Mouse (Mus musculus) layer of hippocampus, postnatal 25 days (tissue): ENCODE measurements around the gene Sec61a1. TPM values are rescaled to one million over a fixed set of nuclear protein-coding genes. Genes with fewer than 3 reads are reported as not detected.

Experiments used
- DNase-seq, 2 experiments: peaks; one replicate each; pipeline ENCODE4 v3.0.0; 2022; ENCODE audit warnings: mixed read lengths in 2 of 2, low spot score in 1 of 2; ENCODE audit errors: extremely low spot score in 1 of 2
- total RNA-seq, 2 experiments: library from RNA; stranded (reverse); gene quantifications; 2 replicates each; pipeline ENCODE4 v1.2.3; 2021

Sec61a1 gene
- total RNA-seq, 2 experiments from 2014 or later, result 87.0 to 100 TPM

DNA sequence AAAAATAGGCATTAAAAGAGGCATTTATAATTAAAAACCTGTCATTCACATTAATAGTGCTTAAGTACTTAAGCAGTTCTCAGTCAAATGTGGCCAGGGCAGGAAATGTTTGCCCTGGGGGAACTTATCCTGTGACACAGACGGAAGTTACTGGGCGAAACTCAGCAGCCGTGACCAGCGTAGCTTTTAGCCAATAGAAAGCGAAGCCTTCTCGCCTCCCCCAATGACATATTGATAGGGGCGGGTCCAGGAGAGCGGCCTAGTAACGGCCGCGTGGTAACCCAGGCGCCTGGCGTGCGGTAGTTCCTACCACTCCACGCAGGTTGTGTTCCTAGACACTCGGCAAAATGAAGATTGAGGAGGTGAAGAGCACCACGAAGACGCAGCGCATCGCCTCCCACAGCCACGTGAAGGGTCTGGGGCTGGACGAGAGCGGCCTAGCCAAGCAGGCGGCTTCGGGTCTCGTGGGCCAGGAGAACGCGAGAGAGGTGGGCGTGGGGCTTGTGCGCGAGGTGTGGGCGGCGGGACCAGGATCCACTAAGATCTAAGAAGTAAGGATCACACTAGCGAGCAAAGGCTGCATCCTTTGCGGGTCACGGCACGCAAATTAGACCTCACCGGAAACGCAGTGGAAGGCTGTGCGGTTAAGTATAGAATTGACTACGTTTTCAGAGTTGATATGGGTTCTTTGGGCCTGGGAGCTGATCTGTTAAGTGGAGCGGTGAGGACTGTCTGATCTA lies 53.4 kb downstream of the Sec61a1 start, which contains the start of gene Ruvbl1:
TSS of gene Ruvbl1 (plus strand) at position 229 of the 740 bp plus-strand sequence.
- DNase-seq, result peak; percentile 73

DNA sequence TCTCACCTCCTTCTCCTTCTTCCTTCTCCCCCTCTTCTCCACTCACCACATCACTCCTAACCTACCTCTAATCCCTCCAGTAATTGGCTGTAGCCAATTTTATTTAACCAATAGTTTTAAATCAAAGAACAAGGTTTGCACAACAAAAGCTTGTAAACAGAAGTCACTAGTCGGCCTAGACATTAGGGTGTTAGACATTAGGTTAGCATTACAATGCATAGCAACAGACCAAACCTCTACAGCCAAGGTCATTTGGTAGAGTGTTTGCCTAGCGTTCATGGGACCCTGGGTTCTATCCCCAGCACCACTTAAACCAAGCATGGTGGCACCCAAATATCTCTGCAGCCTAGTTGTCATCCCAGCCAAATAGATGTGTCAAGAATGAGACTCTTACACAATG lies 64.2 kb downstream of the Sec61a1 start:
- no peak for DNase-seq

Other genes starting within 250 kb of the Sec61a1 start
- gene Eefsec, start 72.4 kb downstream of the Sec61a1 start, total RNA-seq, result 10 to 100 TPM; 23.0 to 23.2 TPM
- gene Ruvbl1, start 53.5 kb downstream of the Sec61a1 start, total RNA-seq, result 10 to 100 TPM; 38.8 to 44.4 TPM
- gene Kbtbd12, start 119.0 kb upstream of the Sec61a1 start, total RNA-seq, result under 1 TPM in 1 of 2 experiments, not detected in 1; 0.25 TPM
- gene Mgll, start 205.5 kb upstream of the Sec61a1 start, total RNA-seq, result 100 to 1,000 TPM; 190 to 192 TPM